Mouse (Mus musculus): ENCODE data around the gene Serpina3b. TPM values are rescaled to one million over a fixed set of nuclear protein-coding genes. Genes with fewer than 3 reads are reported as not detected.
"Not testable (repeated sequence)": the region's sequence is repeated elsewhere in the genome, so short reads cannot be mapped to it uniquely, and the experiment has no call there.

The Serpina3b gene
- polyA plus RNA-seq (2014; fragmentation: Nextera tagmentation; extraction: Ambion mirVana): not detected in 2 replicates

GRCm38 (mm10) chr12:104127696-104128095 is at the start of gene Serpina3b:
TSS of gene Serpina3b (plus strand) at chr12:104127996.
- H3K4me2 ChIP-seq: no peak within 1 kb of the TSS
- DNase-seq (no peak), ATAC-seq (ENCODE audit: insufficient read depth) (no peak)
- no peaks in the 10 kb centered on the region for H3K9me3 ChIP-seq (ENCODE audit: low read depth, low read length)
- H3K27ac ChIP-seq (ENCODE audit: low read depth): no peak within 1 kb of the TSS
- WGBS: 75% methylated on average over 5 of the region's 5 CpGs
- H3K4me1 ChIP-seq (ENCODE audit: insufficient read depth): no peaks in the 10 kb centered on the region
- H3K27me3 ChIP-seq (ENCODE audit: insufficient read depth, low read length): no peaks in the 10 kb centered on the region
- no peak within 1 kb of the TSS for H3K9ac ChIP-seq
- TF ChIP-seq CTCF (IDR thresholded peaks at IDR 0.05; ENCODE audit: low read depth): no peak
- no peak within 1 kb of the TSS for H3K4me3 ChIP-seq (ENCODE audit: low read depth, low read length)
- no peaks in the 10 kb centered on the region for H3K36me3 ChIP-seq (ENCODE audit: insufficient read depth)

- Histone ChIP-seq H3K36me3 (ENCODE audit: insufficient read depth) (no peaks in the 10 kb centered on the region), H3K9me3 (ENCODE audit: low read depth, low read length) (no peaks in the 10 kb centered on the region), H3K27ac (ENCODE audit: low read depth) (no peak overlapping the region), H3K4me1 (ENCODE audit: insufficient read depth) (no peaks in the 10 kb centered on the region), H3K4me2 (no peak overlapping the region), H3K4me3 (ENCODE audit: low read depth, low read length) (no peak overlapping the region), H3K9ac (no peak overlapping the region), H3K27me3 (ENCODE audit: insufficient read depth, low read length) (no peaks in the 10 kb centered on the region)
- TF ChIP-seq CTCF (IDR thresholded peaks at IDR 0.05; ENCODE audit: low read depth): no peak
- DNase-seq (no peak), ATAC-seq (ENCODE audit: insufficient read depth) (no peak)
- 78% methylated on average over 2 of the region's 2 CpGs for WGBS
Observed at GRCm38 (mm10) chr12:104090119-104090518, 37.7 kb upstream of the Serpina3b start.

GRCm38 (mm10) chr12:104091303-104091702 is 36.5 kb upstream of the Serpina3b start:
- Histone ChIP-seq H3K27me3 (ENCODE audit: insufficient read depth, low read length) (no peaks in the 10 kb centered on the region), H3K4me1 (ENCODE audit: insufficient read depth) (no peaks in the 10 kb centered on the region), H3K4me2 (no peak overlapping the region), H3K4me3 (ENCODE audit: low read depth, low read length) (no peak overlapping the region), H3K9ac (no peak overlapping the region), H3K9me3 (ENCODE audit: low read depth, low read length) (no peaks in the 10 kb centered on the region), H3K27ac (ENCODE audit: low read depth) (no peak overlapping the region), H3K36me3 (ENCODE audit: insufficient read depth) (no peaks in the 10 kb centered on the region)
- no peak for DNase-seq
- no peak for TF ChIP-seq CTCF (IDR thresholded peaks at IDR 0.05; ENCODE audit: low read depth)
- WGBS: 93% methylated on average over 1 of the region's 1 CpGs
- ATAC-seq (ENCODE audit: insufficient read depth): no peak

GRCm38 (mm10) chr12:104100768-104101167 is 27.0 kb upstream of the Serpina3b start, which contains the start of gene Serpina5:
TSS of gene Serpina5 (plus strand) at chr12:104101113.
- H3K36me3 ChIP-seq (ENCODE audit: insufficient read depth): no peaks in the 10 kb centered on the region
- no peak within 1 kb of the TSS for H3K9ac ChIP-seq
- no peak for DNase-seq
- H3K4me2 ChIP-seq: no peak within 1 kb of the TSS
- H3K9me3 ChIP-seq (ENCODE audit: low read depth, low read length): no peaks in the 10 kb centered on the region
- ATAC-seq (ENCODE audit: insufficient read depth): no peak
- H3K4me1 ChIP-seq (ENCODE audit: insufficient read depth): no peaks in the 10 kb centered on the region
- H3K27ac ChIP-seq (ENCODE audit: low read depth): no peak within 1 kb of the TSS
- no peak for TF ChIP-seq CTCF (IDR thresholded peaks at IDR 0.05; ENCODE audit: low read depth)
- H3K4me3 ChIP-seq (ENCODE audit: low read depth, low read length): no peak within 1 kb of the TSS
- WGBS: 79% methylated on average over 6 of the region's 6 CpGs
- no peaks in the 10 kb centered on the region for H3K27me3 ChIP-seq (ENCODE audit: insufficient read depth, low read length)

GRCm38 (mm10) chr12:104105847-104106246 is 21.9 kb upstream of the Serpina3b start:
- no peak overlapping the region for H3K9ac ChIP-seq
- no peak overlapping the region for H3K4me2 ChIP-seq
- DNase-seq (no peak), ATAC-seq (ENCODE audit: insufficient read depth) (no peak)
- H3K4me1 ChIP-seq (ENCODE audit: insufficient read depth): no peaks in the 10 kb centered on the region
- H3K4me3 ChIP-seq (ENCODE audit: low read depth, low read length): no peak overlapping the region
- no peak overlapping the region for H3K27ac ChIP-seq (ENCODE audit: low read depth)
- H3K36me3 ChIP-seq (ENCODE audit: insufficient read depth): no peaks in the 10 kb centered on the region
- H3K27me3 ChIP-seq (ENCODE audit: insufficient read depth, low read length): no peaks in the 10 kb centered on the region
- no peaks in the 10 kb centered on the region for H3K9me3 ChIP-seq (ENCODE audit: low read depth, low read length)
- TF ChIP-seq CTCF (IDR thresholded peaks at IDR 0.05; ENCODE audit: low read depth): no peak

- no peak for TF ChIP-seq CTCF (IDR thresholded peaks at IDR 0.05; ENCODE audit: low read depth)
- no peaks in the 10 kb centered on the region for H3K36me3 ChIP-seq (ENCODE audit: insufficient read depth)
- H3K27me3 ChIP-seq (ENCODE audit: insufficient read depth, low read length): no peaks in the 10 kb centered on the region
- no peak overlapping the region for H3K27ac ChIP-seq (ENCODE audit: low read depth)
- ATAC-seq (ENCODE audit: insufficient read depth) (no peak), DNase-seq (no peak)
- H3K4me3 ChIP-seq (ENCODE audit: low read depth, low read length): no peak overlapping the region
- no peaks in the 10 kb centered on the region for H3K9me3 ChIP-seq (ENCODE audit: low read depth, low read length)
- no peaks in the 10 kb centered on the region for H3K4me1 ChIP-seq (ENCODE audit: insufficient read depth)
- H3K9ac ChIP-seq: no peak overlapping the region
- no peak overlapping the region for H3K4me2 ChIP-seq
Observed at GRCm38 (mm10) chr12:104106919-104107318, 20.9 kb upstream of the Serpina3b start.

GRCm38 (mm10) chr12:104108507-104108906 is 19.3 kb upstream of the Serpina3b start:
- Histone ChIP-seq H3K27me3 (ENCODE audit: insufficient read depth, low read length) (no peaks in the 10 kb centered on the region), H3K9ac (no peak overlapping the region), H3K27ac (ENCODE audit: low read depth) (no peak overlapping the region), H3K4me3 (ENCODE audit: low read depth, low read length) (no peak overlapping the region), H3K4me2 (no peak overlapping the region), H3K9me3 (ENCODE audit: low read depth, low read length) (no peaks in the 10 kb centered on the region), H3K36me3 (ENCODE audit: insufficient read depth) (no peaks in the 10 kb centered on the region), H3K4me1 (ENCODE audit: insufficient read depth) (no peaks in the 10 kb centered on the region)
- DNase-seq: no peak
- no peak for ATAC-seq (ENCODE audit: insufficient read depth)
- 81% methylated on average over 2 of the region's 2 CpGs for WGBS
- TF ChIP-seq CTCF (IDR thresholded peaks at IDR 0.05; ENCODE audit: low read depth): no peak

GRCm38 (mm10) chr12:104112333-104112732 is 15.5 kb upstream of the Serpina3b start, which contains the start of gene Serpina3a:
TSS of gene Serpina3a (plus strand) at chr12:104112724.
- not testable (repeated sequence) for H3K27ac ChIP-seq (ENCODE audit: low read depth); H3K9me3 ChIP-seq (ENCODE audit: low read depth, low read length); H3K4me1 ChIP-seq (ENCODE audit: insufficient read depth); ATAC-seq (ENCODE audit: insufficient read depth); H3K36me3 ChIP-seq (ENCODE audit: insufficient read depth); H3K4me3 ChIP-seq (ENCODE audit: low read depth, low read length); H3K27me3 ChIP-seq (ENCODE audit: insufficient read depth, low read length); DNase-seq; H3K4me2 ChIP-seq; H3K9ac ChIP-seq
- 88% methylated on average over 11 of the region's 11 CpGs for WGBS
